Mouse (Mus musculus) right cerebral cortex, postnatal 10 days (tissue): ENCODE measurements around the gene Pygm.

ENCODE experiments used
- DNase-seq, 2 experiments: peaks; one replicate each; pipeline ENCODE4 v3.0.0; 2021; ENCODE audit warnings: low spot score in 2 of 2

Pygm gene

GRCm38 (mm10) chr19:6385821-6386220 is 1.6 kb downstream of the Pygm start:
- DNase-seq, result no peak

GRCm38 (mm10) chr19:6386234-6386633 is 2.0 kb downstream of the Pygm start:
- no peak for DNase-seq

GRCm38 (mm10) chr19:6388006-6388405 is 3.8 kb downstream of the Pygm start:
- no peak for DNase-seq

- no peak for DNase-seq
Measured at GRCm38 (mm10) chr19:6389803-6390202, 5.6 kb downstream of the Pygm start.

GRCm38 (mm10) chr19:6390251-6390650 is 6.1 kb downstream of the Pygm start:
- DNase-seq, result no peak

- DNase-seq, result no peak
Measured at GRCm38 (mm10) chr19:6392743-6393393, 8.7 kb downstream of the Pygm start.

- no peak for DNase-seq
Measured at GRCm38 (mm10) chr19:6393637-6394036, 9.4 kb downstream of the Pygm start.

GRCm38 (mm10) chr19:6396237-6396636 is 12.0 kb downstream of the Pygm start:
- DNase-seq, result no peak

GRCm38 (mm10) chr19:6397582-6398249 is 13.5 kb downstream of the Pygm start:
- no peak for DNase-seq

GRCm38 (mm10) chr19:6398447-6399284 is 14.5 kb downstream of the Pygm start:
- DNase-seq, result peak; percentile 82 to 83

- peak; percentile 75 to 78 for DNase-seq
Measured at GRCm38 (mm10) chr19:6399285-6400095, 15.3 kb downstream of the Pygm start, which contains the start of gene Rasgrp2. Rasgrp2 (plus strand) TSS chr19:6399340.

- peak; percentile 78 to 85 for DNase-seq
Measured at GRCm38 (mm10) chr19:6400096-6401086, 16.2 kb downstream of the Pygm start.

GRCm38 (mm10) chr19:6401131-6401815 is 17.1 kb downstream of the Pygm start:
- peak; percentile 70 to 76 for DNase-seq

- DNase-seq, result no peak
Measured at GRCm38 (mm10) chr19:6401951-6402350, 17.8 kb downstream of the Pygm start.

- no peak for DNase-seq
Measured at GRCm38 (mm10) chr19:6403869-6404268, 19.7 kb downstream of the Pygm start.

GRCm38 (mm10) chr19:6405433-6405832 is 21.2 kb downstream of the Pygm start:
- DNase-seq, result no peak

- peak in 1 of 2 experiments; percentile 17 for DNase-seq
Measured at GRCm38 (mm10) chr19:6407109-6407508, 22.9 kb downstream of the Pygm start.

GRCm38 (mm10) chr19:6407816-6408510 is 23.8 kb downstream of the Pygm start:
- peak in 1 of 2 experiments; percentile 24 for DNase-seq

GRCm38 (mm10) chr19:6408749-6409148 is 24.6 kb downstream of the Pygm start:
- DNase-seq, result peak in 1 of 2 experiments; percentile 28
